Mouse (Mus musculus): Measurements from ENCODE around the gene Nat10. TPM values are rescaled to one million over a fixed set of nuclear protein-coding genes. Genes with fewer than 3 reads are reported as not detected.
A peak's percentile ranks its signal among the peaks of the same experiment; 100 is the strongest.

The Nat10 gene
- polyA plus RNA-seq, 1 experiment from 2014 or later: 30.2 TPM

GRCm38 (mm10) chr2:103784621-103785020, 23.6 kb upstream of the Nat10 start:
- no peak overlapping the region for H3K4me2 ChIP-seq (replicated peaks)
- no peak overlapping the region for H3K4me3 ChIP-seq
- peaks cover 42% of the 10 kb centered on the region for H3K36me3 ChIP-seq
- H3K27ac ChIP-seq (replicated peaks): no peak overlapping the region
- no peaks in the 10 kb centered on the region for H3K27me3 ChIP-seq
- H3K9me3 ChIP-seq: no peaks in the 10 kb centered on the region
- no peak for ATAC-seq (ENCODE audit: low FRiP score, low read depth)
- peaks cover 2% of the 10 kb centered on the region for H3K4me1 ChIP-seq
- 87% methylated on average over 4 of the region's 4 CpGs for WGBS
- no peak overlapping the region for H3K9ac ChIP-seq (replicated peaks)

DNA sequence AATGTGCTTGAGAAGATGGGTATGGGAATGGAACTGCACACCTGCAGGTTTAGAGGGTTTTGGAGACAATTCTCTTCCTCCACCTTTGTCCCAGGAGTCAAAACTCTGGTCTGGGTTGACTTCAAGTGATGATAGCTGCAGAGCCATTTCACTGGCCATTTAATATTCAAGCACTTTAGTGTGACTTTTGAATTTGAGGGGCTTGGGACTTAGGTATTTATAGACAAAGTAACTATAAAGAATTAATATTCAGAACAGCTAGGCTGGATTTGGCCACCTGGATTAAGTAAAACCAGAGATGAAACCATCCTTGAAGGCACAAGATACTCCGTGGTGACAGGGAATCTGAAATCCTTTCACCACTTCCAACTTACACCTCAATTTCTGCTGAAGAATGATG, 1.4 kb upstream of the Nat10 start:
- Histone ChIP-seq H3K4me3 (no peak overlapping the region), H3K9ac (replicated peaks) (no peak overlapping the region), H3K4me2 (replicated peaks) (peak overlapping the region; percentile 75), H3K9me3 (no peaks in the 10 kb centered on the region), H3K27ac (replicated peaks) (no peak overlapping the region), H3K27me3 (no peaks in the 10 kb centered on the region), H3K36me3 (peaks cover 19% of the 10 kb centered on the region), H3K4me1 (peaks cover 10% of the 10 kb centered on the region)
- WGBS: 53% methylated on average over 1 of the region's 1 CpGs
- ATAC-seq (ENCODE audit: low FRiP score, low read depth): no peak

- H3K27ac ChIP-seq (replicated peaks): no peak overlapping the region; the same call in 1 of the 2 replicates
- peaks cover 10% of the 10 kb centered on the region for H3K4me1 ChIP-seq
- H3K36me3 ChIP-seq: peaks cover 22% of the 10 kb centered on the region
- no peaks in the 10 kb centered on the region for H3K9me3 ChIP-seq
- H3K9ac ChIP-seq (replicated peaks): no peak overlapping the region
- ATAC-seq (ENCODE audit: low FRiP score, low read depth): no peak
- H3K27me3 ChIP-seq: no peaks in the 10 kb centered on the region
- WGBS: 36% methylated on average over 4 of the region's 4 CpGs
- H3K4me2 ChIP-seq (replicated peaks): peak overlapping the region; percentile 75
- H3K4me3 ChIP-seq: peak overlapping the region; percentile 66
Observed at GRCm38 (mm10) chr2:103761993-103762392, 923 bp upstream of the Nat10 start.

DNA sequence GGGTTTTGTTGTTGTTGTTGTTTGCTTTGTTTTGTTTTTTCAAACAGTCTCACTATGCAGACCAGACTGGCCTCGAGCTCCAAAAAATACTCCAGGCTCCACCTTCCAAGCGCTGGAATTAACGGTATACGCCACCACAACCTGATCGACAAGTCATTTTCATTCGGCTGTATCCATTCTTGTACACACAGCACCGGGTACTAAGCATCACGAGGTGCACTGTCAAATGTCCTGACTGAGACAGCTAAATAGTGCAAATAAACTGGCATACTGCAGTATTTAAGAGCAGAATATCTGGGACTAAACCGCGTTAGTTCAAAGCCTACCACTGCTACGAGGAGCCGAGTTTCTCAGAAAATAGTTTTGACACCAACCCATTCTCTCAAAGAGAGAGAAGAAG, 649 bp downstream of the Nat10 start:
- Histone ChIP-seq H3K4me2 (replicated peaks) (peak overlapping the region; percentile 75), H3K9me3 (no peaks in the 10 kb centered on the region), H3K36me3 (peaks cover 19% of the 10 kb centered on the region), H3K27me3 (no peaks in the 10 kb centered on the region), H3K4me1 (peaks cover 10% of the 10 kb centered on the region), H3K9ac (replicated peaks) (peak overlapping the region; percentile 59), H3K4me3 (peak overlapping the region; percentile 66), H3K27ac (replicated peaks) (peak overlapping the region; percentile 66)
- 2% methylated on average over 12 of the region's 12 CpGs for WGBS
- ATAC-seq (ENCODE audit: low FRiP score, low read depth): peak; percentile 4; the same call in 1 of the 2 replicates

DNA sequence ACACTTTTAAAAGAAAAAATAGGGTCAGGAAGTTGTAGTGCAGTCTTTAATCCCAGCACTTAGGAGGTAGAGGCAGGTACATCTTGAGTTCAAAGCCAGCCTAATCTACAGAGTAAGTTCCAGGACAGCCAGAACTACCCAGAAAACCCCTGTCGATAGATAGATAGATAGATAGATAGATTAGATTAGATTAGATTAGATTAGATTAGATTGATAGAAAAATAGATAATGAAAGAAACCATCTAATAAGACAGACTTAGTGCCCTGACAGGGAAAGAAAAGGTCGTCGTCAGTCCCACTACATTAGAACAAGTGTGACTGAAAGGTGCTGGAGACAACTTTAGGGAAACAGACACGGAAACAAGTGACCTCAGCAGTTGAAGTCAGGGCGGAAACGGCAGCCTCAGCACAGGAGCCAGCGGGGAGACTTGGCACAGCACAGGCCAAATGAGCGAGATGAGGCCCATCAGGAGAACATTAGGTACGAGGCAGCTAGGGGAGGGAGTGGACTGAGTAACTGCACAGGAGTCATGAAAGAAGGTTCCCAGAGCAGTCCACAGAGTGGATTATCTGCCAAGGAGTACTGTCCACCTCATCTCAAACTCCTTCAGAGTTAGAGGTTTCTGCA, 5.5 kb downstream of the Nat10 start:
- H3K9me3 ChIP-seq: no peaks in the 10 kb centered on the region
- WGBS: 92% methylated on average over 9 of the region's 9 CpGs
- no peak for ATAC-seq (ENCODE audit: low FRiP score, low read depth)
- H3K4me2 ChIP-seq (replicated peaks): no peak overlapping the region
- H3K36me3 ChIP-seq: peaks cover 56% of the 10 kb centered on the region
- H3K27me3 ChIP-seq: no peaks in the 10 kb centered on the region
- no peak overlapping the region for H3K9ac ChIP-seq (replicated peaks)
- no peak overlapping the region for H3K27ac ChIP-seq (replicated peaks)
- H3K4me1 ChIP-seq: peaks cover 3% of the 10 kb centered on the region
- no peak overlapping the region for H3K4me3 ChIP-seq

- no peaks in the 10 kb centered on the region for H3K9me3 ChIP-seq
- H3K4me1 ChIP-seq: no peaks in the 10 kb centered on the region
- H3K36me3 ChIP-seq: peaks cover 65% of the 10 kb centered on the region
- no peak overlapping the region for H3K27ac ChIP-seq (replicated peaks)
- ATAC-seq (ENCODE audit: low FRiP score, low read depth): no peak
- H3K27me3 ChIP-seq: no peaks in the 10 kb centered on the region
- no peak overlapping the region for H3K4me2 ChIP-seq (replicated peaks)
- no peak overlapping the region for H3K9ac ChIP-seq (replicated peaks)
- WGBS: 92% methylated on average over 3 of the region's 3 CpGs
- H3K4me3 ChIP-seq: no peak overlapping the region
Observed at GRCm38 (mm10) chr2:103754614-103755013, 6.5 kb downstream of the Nat10 start.

DNA sequence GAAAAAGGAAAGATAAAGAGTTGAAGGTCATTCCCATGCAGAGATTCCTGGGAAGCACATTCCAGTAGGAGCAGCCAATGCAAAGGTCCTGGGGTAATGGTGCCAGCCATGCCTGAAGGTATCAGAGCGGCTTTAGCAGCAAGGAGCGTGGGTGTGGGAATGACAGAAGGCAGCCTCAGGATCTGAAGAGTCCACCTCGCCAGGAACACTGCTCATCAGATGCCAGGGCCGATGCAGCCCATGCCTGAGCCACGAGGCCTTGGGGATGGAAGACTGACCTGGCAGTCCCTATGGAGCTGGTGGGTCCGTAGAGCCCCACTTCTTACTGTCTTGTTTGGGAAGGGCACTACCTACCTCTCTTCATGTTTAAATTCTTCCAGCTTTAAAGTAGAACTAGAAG, 9.3 kb downstream of the Nat10 start:
- no peak overlapping the region for H3K27ac ChIP-seq (replicated peaks)
- ATAC-seq (ENCODE audit: low FRiP score, low read depth): no peak
- peaks cover 78% of the 10 kb centered on the region for H3K36me3 ChIP-seq
- no peak overlapping the region for H3K4me2 ChIP-seq (replicated peaks)
- no peak overlapping the region for H3K4me3 ChIP-seq
- no peaks in the 10 kb centered on the region for H3K27me3 ChIP-seq
- H3K9ac ChIP-seq (replicated peaks): no peak overlapping the region
- H3K4me1 ChIP-seq: no peaks in the 10 kb centered on the region
- WGBS: 94% methylated on average over 6 of the region's 6 CpGs
- H3K9me3 ChIP-seq: no peaks in the 10 kb centered on the region

GRCm38 (mm10) chr2:103749091-103749490, 12.0 kb downstream of the Nat10 start:
- no peak overlapping the region for H3K4me3 ChIP-seq
- no peaks in the 10 kb centered on the region for H3K4me1 ChIP-seq
- H3K27ac ChIP-seq (replicated peaks): no peak overlapping the region
- 94% methylated on average over 3 of the region's 3 CpGs for whole genome bisulfite sequencing
- H3K9ac ChIP-seq (replicated peaks): no peak overlapping the region
- no peak overlapping the region for H3K4me2 ChIP-seq (replicated peaks)
- no peaks in the 10 kb centered on the region for H3K27me3 ChIP-seq
- H3K36me3 ChIP-seq: peaks cover 63% of the 10 kb centered on the region
- H3K9me3 ChIP-seq: no peaks in the 10 kb centered on the region
- ATAC-seq (ENCODE audit: low FRiP score, low read depth): no peak

DNA sequence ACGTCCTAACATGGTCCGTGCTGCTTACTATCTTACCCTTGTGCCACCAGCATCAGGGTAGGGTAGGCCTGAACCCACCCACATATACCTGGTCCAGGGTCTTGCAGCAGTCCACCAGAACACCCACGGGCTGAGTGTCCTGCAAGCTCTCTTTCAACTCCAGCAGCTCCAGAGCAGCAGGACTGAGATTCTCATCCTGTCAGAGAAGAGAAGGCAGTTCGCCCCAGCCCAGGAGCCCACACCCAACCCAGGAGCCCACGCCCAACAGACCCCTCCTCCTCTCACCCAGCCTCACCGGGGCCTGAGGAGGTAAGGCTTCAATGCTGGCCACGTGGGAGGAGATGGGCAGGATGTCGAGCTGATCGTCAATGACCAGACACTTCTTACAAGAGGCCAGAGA, 13.2 kb downstream of the Nat10 start:
- Histone ChIP-seq H3K4me3 (no peak overlapping the region), H3K9ac (replicated peaks) (no peak overlapping the region), H3K4me1 (no peaks in the 10 kb centered on the region), H3K4me2 (replicated peaks) (no peak overlapping the region), H3K27ac (replicated peaks) (no peak overlapping the region), H3K36me3 (peaks cover 65% of the 10 kb centered on the region), H3K27me3 (no peaks in the 10 kb centered on the region), H3K9me3 (no peaks in the 10 kb centered on the region)
- 92% methylated on average over 9 of the region's 9 CpGs for WGBS
- no peak for ATAC-seq (ENCODE audit: low FRiP score, low read depth)

DNA sequence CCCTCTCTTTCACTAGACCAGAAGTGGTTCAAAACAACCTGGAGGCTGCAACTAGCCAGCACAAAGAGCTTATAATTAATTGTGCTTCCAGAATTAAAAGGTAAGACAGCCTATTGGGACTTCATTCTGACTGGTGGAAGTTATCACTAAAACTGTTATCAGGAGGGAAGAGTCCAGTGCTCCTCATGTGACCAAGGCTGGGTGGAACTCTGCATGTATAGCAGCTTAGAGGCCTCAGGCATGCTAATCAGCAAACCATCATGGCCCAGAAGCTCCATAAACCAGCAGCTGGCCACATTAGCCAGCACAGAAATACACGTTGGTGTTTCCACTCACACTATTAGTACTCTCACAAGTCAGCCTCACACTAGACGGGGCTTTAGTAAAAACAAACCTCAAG, 14.3 kb downstream of the Nat10 start:
- 95% methylated on average over 2 of the region's 2 CpGs for WGBS
- H3K36me3 ChIP-seq: peaks cover 63% of the 10 kb centered on the region
- no peaks in the 10 kb centered on the region for H3K27me3 ChIP-seq
- no peaks in the 10 kb centered on the region for H3K4me1 ChIP-seq
- no peak overlapping the region for H3K4me2 ChIP-seq (replicated peaks)
- no peak overlapping the region for H3K27ac ChIP-seq (replicated peaks)
- no peak overlapping the region for H3K9ac ChIP-seq (replicated peaks)
- no peak for ATAC-seq (ENCODE audit: low FRiP score, low read depth)
- no peaks in the 10 kb centered on the region for H3K9me3 ChIP-seq
- no peak overlapping the region for H3K4me3 ChIP-seq

DNA sequence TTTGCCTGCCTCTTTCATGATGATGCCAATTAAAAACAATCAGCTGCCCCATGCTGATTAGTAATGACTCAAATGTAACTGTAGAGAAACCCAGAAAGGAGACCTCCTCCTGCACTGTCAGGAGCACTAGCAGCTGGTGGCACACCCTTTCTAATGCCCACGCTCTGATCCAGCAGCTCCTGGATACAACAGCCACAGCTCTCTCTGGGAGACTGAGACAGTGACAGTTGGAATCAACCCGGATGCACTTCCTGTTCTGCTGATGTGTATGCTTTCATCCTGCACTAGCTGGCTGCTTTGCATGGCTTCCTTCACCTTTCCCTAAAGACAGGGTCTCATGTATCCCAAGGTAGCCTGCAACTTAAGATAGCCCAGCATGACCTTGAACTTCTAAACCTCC, 15.0 kb downstream of the Nat10 start:
- no peak for ATAC-seq (ENCODE audit: low FRiP score, low read depth)

DNA sequence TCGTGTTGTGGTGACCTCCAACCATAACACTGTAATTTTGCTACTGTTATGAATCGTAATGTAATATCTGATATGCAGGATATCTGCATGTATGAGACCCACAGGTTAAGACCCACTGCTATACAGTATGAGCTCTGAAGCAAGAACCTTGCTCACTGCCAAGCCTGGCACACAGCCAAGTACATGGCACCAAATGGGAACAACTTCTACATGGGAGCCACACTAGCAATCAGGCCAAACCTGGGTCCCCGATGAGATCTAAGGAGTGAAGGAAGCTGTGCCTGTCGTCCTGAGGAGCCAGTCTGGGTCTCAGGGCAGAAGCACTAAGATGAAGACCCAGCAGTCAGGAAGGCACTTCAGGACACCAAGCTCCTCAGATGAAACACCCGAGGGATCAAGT, 15.6 kb downstream of the Nat10 start:
- no peaks in the 10 kb centered on the region for H3K27me3 ChIP-seq
- H3K27ac ChIP-seq (replicated peaks): no peak overlapping the region
- ATAC-seq (ENCODE audit: low FRiP score, low read depth): no peak
- no peaks in the 10 kb centered on the region for H3K4me1 ChIP-seq
- no peaks in the 10 kb centered on the region for H3K9me3 ChIP-seq
- WGBS: 90% methylated on average over 5 of the region's 5 CpGs
- H3K4me3 ChIP-seq: no peak overlapping the region
- peaks cover 56% of the 10 kb centered on the region for H3K36me3 ChIP-seq
- H3K9ac ChIP-seq (replicated peaks): no peak overlapping the region
- H3K4me2 ChIP-seq (replicated peaks): no peak overlapping the region

More for the DNA sequence above, 15.0 kb downstream of the Nat10 start:
- Histone ChIP-seq H3K4me2 (replicated peaks) (no peak overlapping the region), H3K4me3 (no peak overlapping the region), H3K36me3 (peaks cover 56% of the 10 kb centered on the region), H3K4me1 (no peaks in the 10 kb centered on the region), H3K9me3 (no peaks in the 10 kb centered on the region), H3K9ac (replicated peaks) (no peak overlapping the region), H3K27me3 (no peaks in the 10 kb centered on the region), H3K27ac (replicated peaks) (no peak overlapping the region)
- 94% methylated on average over 2 of the region's 2 CpGs for WGBS

DNA sequence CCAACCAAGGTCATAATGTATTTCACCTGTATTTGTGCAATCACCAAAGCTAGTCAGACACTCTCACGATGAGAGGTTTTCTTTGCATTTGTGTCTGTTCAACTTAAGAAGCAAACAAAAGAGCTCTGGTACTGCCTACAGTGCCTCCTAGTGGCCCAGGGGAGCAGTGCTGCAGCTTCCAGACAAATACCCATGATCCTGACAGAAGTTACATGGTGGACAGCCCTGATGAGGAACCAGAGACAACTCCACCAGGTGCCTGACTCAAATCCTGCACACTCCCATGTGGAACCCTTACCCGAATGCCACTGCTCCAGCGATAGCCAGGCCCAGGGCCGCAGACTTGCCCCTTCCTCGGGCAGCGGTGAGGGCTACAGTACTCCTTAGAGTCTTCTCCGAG, 17.1 kb downstream of the Nat10 start:
- no peaks in the 10 kb centered on the region for H3K27me3 ChIP-seq
- H3K36me3 ChIP-seq: peaks cover 51% of the 10 kb centered on the region
- no peaks in the 10 kb centered on the region for H3K4me1 ChIP-seq
- no peak overlapping the region for H3K9ac ChIP-seq (replicated peaks)
- no peak overlapping the region for H3K27ac ChIP-seq (replicated peaks)
- H3K4me3 ChIP-seq: no peak overlapping the region
- no peaks in the 10 kb centered on the region for H3K9me3 ChIP-seq
- no peak for ATAC-seq (ENCODE audit: low FRiP score, low read depth)
- 80% methylated on average over 7 of the region's 7 CpGs for WGBS
- no peak overlapping the region for H3K4me2 ChIP-seq (replicated peaks)

Measured in midbrain, embryonic 12.5 days (tissue).